Mouse (Mus musculus) liver, embryonic 11.5 days (tissue): ENCODE data around the gene Tbc1d1. TPM values are rescaled to one million over a fixed set of nuclear protein-coding genes. Genes with fewer than 3 reads are reported as not detected.
A peak's percentile ranks its signal among the peaks of the same experiment; 100 is the strongest.

Experiments
- ATAC-seq: fragments of 200-750 bp; cut with Nextera tagmentation; replicated peaks from 2 replicates; pipeline ENCODE4 v1.8.0; 2017; ENCODE audit warnings: moderate number of reproducible peaks, mild to moderate bottlenecking, moderate TSS enrichment, moderate library complexity; ENCODE audit not compliant: low FRiP score
- DNase-seq: peaks from one replicate; pipeline ENCODE4 v3.0.0-alpha.2; 2017; ENCODE audit warnings: low spot score
- H3K27ac ChIP-seq: fragments of 300-500 bp; sonication (generic); 2 replicates; pipeline ENCODE4 v1.5.1; 2014; ENCODE audit warnings: mild to moderate bottlenecking, low read depth, low read length, control low read depth
- H3K27me3 ChIP-seq: fragments of 300-500 bp; sonication (generic); replicated peaks from 2 replicates; pipeline ENCODE4 v1.6.1; 2014; ENCODE audit warnings: low read length, mixed read lengths; ENCODE audit not compliant: control insufficient read depth, insufficient read depth
- H3K36me3 ChIP-seq: fragments of 300-500 bp; sonication (generic); 2 replicates; pipeline ENCODE4 v1.6.1; 2014; ENCODE audit warnings: mild to moderate bottlenecking, low read length, moderate library complexity, mixed read lengths; ENCODE audit not compliant: control insufficient read depth, insufficient read depth
- H3K4me1 ChIP-seq: fragments of 300-500 bp; sonication (generic); replicated peaks from 2 replicates; pipeline ENCODE4 v1.6.1; 2014; ENCODE audit warnings: low read length, mixed read lengths; ENCODE audit not compliant: control insufficient read depth, insufficient read depth
- H3K4me2 ChIP-seq: fragments of 300-500 bp; sonication (generic); 2 replicates; pipeline ENCODE4 v1.6.1; 2014; ENCODE audit warnings: mild to moderate bottlenecking, control low read depth, moderate library complexity
- H3K4me3 ChIP-seq: fragments of 300-500 bp; sonication (generic); 2 replicates; pipeline ENCODE4 v1.5.1; 2014; ENCODE audit warnings: low read depth, low read length, control low read depth
- H3K9ac ChIP-seq: fragments of 300-500 bp; sonication (generic); 2 replicates; pipeline ENCODE4 v1.6.1; 2014; ENCODE audit warnings: low read depth, low read length, control low read depth
- H3K9me3 ChIP-seq: fragments of 300-500 bp; sonication (generic); 2 replicates; pipeline ENCODE4 v1.6.1; 2016; ENCODE audit warnings: low read length, inconsistent platforms, mixed read lengths; ENCODE audit not compliant: control insufficient read depth
- WGBS: fragments of 180-500 bp; shearing (Covaris S2); extraction: QIAGEN DNeasy Blood & Tissue Kit; methylation state at CpG from one replicate; pipeline ENCODE4 v1.1.7; 2014; 5-methylcytosine and 5-hydroxymethylcytosine counted together
- polyA plus RNA-seq: library from polyadenylated mRNA; unstranded; fragments of >200 nt; fragmentation: Nextera tagmentation; extraction: Ambion mirVana; gene quantifications from 2 replicates; pipeline ENCODE4 v1.2.1, GENCODE M21; 2014

The Tbc1d1 gene
- polyA plus RNA-seq, 1 experiment from 2014 or later: 25.6 TPM

DNA sequence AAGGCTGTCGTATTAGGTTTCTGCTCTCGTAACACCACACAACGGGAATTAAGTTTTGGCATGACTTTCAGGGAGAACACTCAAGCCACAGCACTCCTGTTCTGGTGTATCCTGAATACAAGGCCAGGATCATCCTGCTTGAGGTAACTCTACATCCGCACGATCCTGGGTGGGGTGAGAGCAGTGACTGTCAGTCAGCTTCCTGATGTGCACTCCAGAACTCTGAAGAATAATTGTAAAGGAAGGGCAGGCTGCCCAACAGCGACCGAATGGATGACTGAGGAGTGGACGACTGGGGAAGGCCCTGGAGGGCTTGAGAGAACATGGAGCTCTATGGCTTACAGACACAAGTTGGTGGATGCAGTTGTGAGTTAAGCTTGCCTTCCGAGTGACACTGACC, 210.0 kb downstream of the Tbc1d1 start:
- H3K9me3 ChIP-seq: no peaks in the 10 kb centered on the region
- no peak overlapping the region for H3K9ac ChIP-seq
- no peak overlapping the region for H3K4me3 ChIP-seq
- H3K27ac ChIP-seq: no peak overlapping the region
- WGBS: 84% methylated on average over 9 of the region's 9 CpGs
- H3K4me1 ChIP-seq: peaks cover 17% of the 10 kb centered on the region
- no peaks in the 10 kb centered on the region for H3K27me3 ChIP-seq
- no peak for ATAC-seq
- H3K36me3 ChIP-seq: no peaks in the 10 kb centered on the region
- no peak overlapping the region for H3K4me2 ChIP-seq
- DNase-seq: no peak

DNA sequence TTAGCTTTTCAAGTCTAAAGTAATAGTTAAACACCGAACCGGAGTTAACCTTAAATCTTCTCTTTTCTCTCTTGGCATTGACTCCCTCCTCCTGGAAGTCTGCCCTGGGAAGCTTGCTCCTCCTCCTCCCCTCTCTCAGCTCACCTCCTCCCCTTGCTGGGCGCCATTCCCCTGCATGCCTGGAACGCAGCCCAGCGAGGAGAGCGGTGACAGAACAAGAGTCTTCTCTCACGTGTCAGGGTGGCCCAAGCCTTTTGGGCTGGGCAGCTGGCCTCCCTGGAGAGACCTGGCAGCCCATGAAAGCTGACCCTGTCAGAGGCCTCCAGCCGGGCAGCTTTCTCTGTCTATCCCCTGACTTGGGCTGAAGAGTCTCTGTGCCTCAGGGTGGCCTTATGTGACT, 211.3 kb downstream of the Tbc1d1 start:
- no peak overlapping the region for H3K4me3 ChIP-seq
- H3K9ac ChIP-seq: no peak overlapping the region
- no peak overlapping the region for H3K4me2 ChIP-seq
- peaks cover 21% of the 10 kb centered on the region for H3K4me1 ChIP-seq
- H3K27ac ChIP-seq: no peak overlapping the region
- H3K36me3 ChIP-seq: no peaks in the 10 kb centered on the region
- WGBS: 60% methylated on average over 8 of the region's 8 CpGs
- no peaks in the 10 kb centered on the region for H3K27me3 ChIP-seq
- no peaks in the 10 kb centered on the region for H3K9me3 ChIP-seq
- ATAC-seq: no peak
- no peak for DNase-seq

DNA sequence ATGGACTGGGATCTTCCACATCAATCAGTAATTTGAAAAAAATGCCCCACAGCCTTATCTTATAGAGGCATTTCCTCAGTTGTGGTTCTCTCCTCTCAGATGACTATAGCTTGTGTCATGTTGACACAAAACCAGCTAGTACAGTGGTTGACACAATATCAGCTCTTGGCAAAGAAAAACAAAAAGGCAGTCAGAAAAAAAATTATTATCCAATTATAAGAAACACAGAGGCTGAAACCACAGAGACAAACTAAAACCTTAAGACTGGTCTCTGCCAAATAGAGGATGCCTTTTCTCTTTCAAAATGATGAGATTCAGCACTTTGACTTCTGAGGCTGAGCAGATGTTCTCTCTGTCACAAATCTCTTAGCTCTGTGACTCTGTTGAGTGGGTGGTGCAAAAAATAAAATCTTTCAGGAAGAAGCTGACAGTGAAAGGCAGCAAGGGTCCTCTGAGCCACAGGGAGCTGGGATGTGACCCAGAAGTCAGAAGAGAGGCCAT, 215.3 kb downstream of the Tbc1d1 start:
- H3K36me3 ChIP-seq: no peaks in the 10 kb centered on the region
- ATAC-seq (no peak), DNase-seq (no peak)
- no peak overlapping the region for H3K9ac ChIP-seq
- H3K4me2 ChIP-seq: no peak overlapping the region
- H3K4me1 ChIP-seq: peaks cover 4% of the 10 kb centered on the region; the same call in 1 of the 2 replicates
- no peak overlapping the region for H3K27ac ChIP-seq
- H3K27me3 ChIP-seq: no peaks in the 10 kb centered on the region
- no peaks in the 10 kb centered on the region for H3K9me3 ChIP-seq
- H3K4me3 ChIP-seq: no peak overlapping the region

DNA sequence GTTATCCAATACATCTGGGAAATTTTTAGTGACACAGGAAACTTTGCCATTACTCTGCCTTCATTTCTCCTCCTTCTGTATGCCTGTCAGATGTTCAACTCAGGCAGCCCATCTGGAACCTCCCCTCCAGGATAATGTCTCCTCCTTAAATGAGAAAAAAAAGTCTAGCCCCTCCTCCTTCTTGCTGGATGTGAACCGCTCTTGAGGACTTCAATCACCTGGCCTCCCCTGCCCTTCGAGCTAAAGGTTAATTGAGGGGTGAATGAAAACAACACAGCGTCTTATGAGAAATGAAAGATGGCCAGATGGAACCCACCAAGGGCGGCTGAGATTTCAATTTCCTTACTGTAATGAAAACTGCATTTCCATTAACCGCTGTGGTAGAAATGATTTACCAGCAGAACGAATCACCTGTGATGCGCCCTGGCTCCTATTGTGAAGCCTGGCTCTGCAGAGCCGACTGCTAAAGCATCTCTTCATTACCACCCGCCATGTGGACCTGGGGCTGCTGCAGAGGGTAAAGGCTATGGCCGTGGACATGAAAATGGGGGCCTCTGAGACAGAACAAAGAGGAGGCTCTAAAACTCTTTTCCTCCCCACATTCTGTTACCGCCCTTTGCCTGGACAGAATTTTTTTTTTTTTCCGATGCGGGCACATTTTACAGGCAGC, 216.3 kb downstream of the Tbc1d1 start:
- Histone ChIP-seq H3K27me3 (no peaks in the 10 kb centered on the region), H3K4me2 (no peak overlapping the region), H3K9ac (no peak overlapping the region), H3K36me3 (no peaks in the 10 kb centered on the region), H3K4me3 (no peak overlapping the region), H3K27ac (no peak overlapping the region), H3K4me1 (peaks cover 7% of the 10 kb centered on the region; the same call in 1 of the 2 replicates), H3K9me3 (no peaks in the 10 kb centered on the region)
- no peak for ATAC-seq
- DNase-seq: no peak
- WGBS: 89% methylated on average over 13 of the region's 13 CpGs

DNA sequence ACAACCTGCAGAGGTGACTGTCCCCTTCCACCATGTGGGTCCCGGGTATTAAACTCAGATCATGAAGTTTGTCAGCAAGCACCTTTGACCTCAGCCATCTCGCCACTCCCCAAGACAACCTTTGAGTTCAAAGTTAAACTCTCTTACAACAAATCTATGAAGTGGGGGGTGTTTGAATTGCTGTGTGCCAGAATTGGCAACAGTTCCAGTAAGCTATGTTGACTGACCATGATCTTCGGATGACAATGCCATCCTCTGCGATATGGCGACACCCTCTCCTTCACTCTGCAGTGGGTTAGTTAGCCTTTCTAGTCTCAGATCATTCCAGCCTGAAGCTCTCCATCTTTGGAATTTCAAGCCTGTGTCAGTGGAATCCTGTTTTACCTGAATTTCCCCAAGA, 217.6 kb downstream of the Tbc1d1 start:
- Histone ChIP-seq H3K9me3 (no peaks in the 10 kb centered on the region), H3K27me3 (no peaks in the 10 kb centered on the region), H3K4me3 (no peak overlapping the region), H3K4me1 (peaks cover 13% of the 10 kb centered on the region; the same call in 1 of the 2 replicates), H3K36me3 (no peaks in the 10 kb centered on the region), H3K9ac (no peak overlapping the region), H3K27ac (no peak overlapping the region), H3K4me2 (no peak overlapping the region)
- WGBS: 84% methylated on average over 5 of the region's 5 CpGs
- DNase-seq: no peak
- ATAC-seq: no peak

DNA sequence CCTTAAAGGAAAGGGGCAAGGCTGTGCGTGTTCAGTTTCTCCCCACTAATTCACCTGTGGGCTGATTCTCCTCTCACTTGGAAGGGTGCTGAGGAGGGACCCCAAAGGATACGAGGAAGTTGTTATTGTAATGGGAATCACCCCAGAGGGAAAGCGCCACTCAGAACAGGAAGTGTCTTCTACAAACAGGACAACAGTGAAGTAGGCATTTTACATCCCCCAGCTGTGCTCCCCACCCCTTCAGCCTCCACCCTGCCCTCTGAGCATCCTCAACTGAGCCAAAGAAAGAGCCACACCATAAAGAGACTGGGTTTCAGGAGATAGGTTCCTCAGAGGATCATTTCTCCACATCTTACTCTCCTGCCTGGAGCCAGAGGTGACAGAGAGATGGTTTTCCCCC, 219.7 kb downstream of the Tbc1d1 start:
- Histone ChIP-seq H3K27me3 (no peaks in the 10 kb centered on the region), H3K27ac (no peak overlapping the region), H3K9ac (no peak overlapping the region), H3K4me2 (no peak overlapping the region), H3K4me3 (no peak overlapping the region), H3K36me3 (no peaks in the 10 kb centered on the region), H3K9me3 (no peaks in the 10 kb centered on the region), H3K4me1 (peaks cover 27% of the 10 kb centered on the region)
- DNase-seq: no peak
- 44% methylated on average over 3 of the region's 3 CpGs for WGBS
- no peak for ATAC-seq

DNA sequence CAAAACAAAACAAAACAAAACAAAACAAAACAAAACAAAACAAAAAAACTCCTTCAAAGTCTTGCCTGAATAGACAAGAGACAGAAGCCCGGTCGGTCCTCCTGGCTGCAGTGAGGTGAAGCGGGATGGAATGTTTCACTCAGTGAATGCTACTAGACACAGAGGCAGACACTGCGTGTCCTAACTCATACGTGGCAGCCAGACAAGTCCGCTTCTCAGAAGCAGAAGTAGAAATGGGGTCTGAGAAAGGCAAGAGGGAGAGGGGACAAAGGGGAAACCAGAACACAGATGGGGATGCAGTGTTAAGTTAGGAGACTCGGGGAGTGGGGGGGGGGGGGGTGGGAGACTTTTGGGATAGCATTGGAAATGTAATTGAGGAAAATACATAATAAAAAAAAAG, 220.4 kb downstream of the Tbc1d1 start:
- no peaks in the 10 kb centered on the region for H3K9me3 ChIP-seq
- H3K27me3 ChIP-seq: no peaks in the 10 kb centered on the region
- no peak overlapping the region for H3K9ac ChIP-seq
- 54% methylated on average over 7 of the region's 7 CpGs for WGBS
- no peak overlapping the region for H3K27ac ChIP-seq
- DNase-seq: no peak
- peaks cover 33% of the 10 kb centered on the region for H3K4me1 ChIP-seq
- no peak overlapping the region for H3K4me2 ChIP-seq
- ATAC-seq: no peak
- H3K36me3 ChIP-seq: no peaks in the 10 kb centered on the region
- H3K4me3 ChIP-seq: no peak overlapping the region

DNA sequence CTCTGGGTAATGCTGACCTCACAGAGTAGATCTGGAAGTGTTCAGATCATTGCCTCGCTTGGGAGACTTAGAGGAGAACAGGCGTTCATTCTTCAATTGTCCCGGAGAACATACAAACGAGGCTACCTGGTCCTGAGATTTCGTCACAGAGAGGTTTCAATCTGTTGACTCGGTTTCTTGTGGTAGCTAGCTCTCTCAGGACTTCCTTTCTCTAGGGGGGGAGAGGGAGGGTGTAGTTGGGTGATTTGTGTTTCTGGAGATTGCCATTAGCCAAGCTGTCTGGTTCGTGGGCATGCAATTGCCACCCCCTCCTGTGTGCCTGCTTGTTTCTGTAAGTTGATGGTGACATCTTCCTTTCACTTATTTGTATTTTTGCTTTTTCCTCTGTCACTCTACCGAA, 221.6 kb downstream of the Tbc1d1 start:
- H3K36me3 ChIP-seq: no peaks in the 10 kb centered on the region
- DNase-seq (no peak), ATAC-seq (no peak)
- H3K4me3 ChIP-seq: no peak overlapping the region
- H3K4me2 ChIP-seq: no peak overlapping the region
- peak overlapping the region; percentile 43 for H3K27ac ChIP-seq
- WGBS: 59% methylated on average over 8 of the region's 8 CpGs
- no peaks in the 10 kb centered on the region for H3K9me3 ChIP-seq
- H3K4me1 ChIP-seq: peaks cover 36% of the 10 kb centered on the region
- H3K9ac ChIP-seq: no peak overlapping the region
- no peaks in the 10 kb centered on the region for H3K27me3 ChIP-seq

DNA sequence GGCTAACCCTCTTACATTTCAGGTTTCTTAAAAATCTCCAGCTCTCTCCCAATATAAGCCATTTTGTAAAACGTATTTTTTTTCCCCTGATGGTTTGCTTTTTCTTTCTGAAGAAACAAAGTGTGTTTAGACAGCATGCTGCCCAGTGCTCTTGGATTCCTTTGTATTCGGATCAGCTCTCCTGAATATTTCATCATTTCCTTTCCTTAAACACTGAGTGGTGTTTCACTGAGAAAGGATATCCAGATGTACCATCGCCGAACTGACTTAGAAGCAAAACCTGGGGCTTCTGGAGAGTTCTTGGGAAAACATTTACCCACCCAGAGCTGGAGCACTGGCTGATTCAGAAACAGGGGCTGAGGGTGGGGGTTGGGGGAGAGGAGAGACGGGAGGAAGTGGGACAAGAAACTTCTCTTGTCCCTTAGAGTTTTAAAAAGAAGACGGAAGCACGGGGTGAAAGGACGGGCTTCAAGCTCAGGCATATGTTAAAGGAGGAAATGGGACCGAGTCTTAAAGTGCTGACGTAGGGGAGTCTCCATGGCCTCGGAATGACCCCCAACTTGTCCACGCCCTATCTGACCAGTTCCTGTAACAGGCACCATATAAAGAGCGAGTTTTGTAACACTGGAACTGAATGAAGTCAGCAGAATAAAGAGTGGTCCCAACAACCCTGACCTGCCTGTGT, 222.6 kb downstream of the Tbc1d1 start:
- no peak for DNase-seq
- Histone ChIP-seq H3K9me3 (no peaks in the 10 kb centered on the region), H3K4me2 (no peak overlapping the region), H3K27ac (peak overlapping the region; percentile 28; the same call in 1 of the 2 replicates), H3K4me3 (no peak overlapping the region), H3K27me3 (no peaks in the 10 kb centered on the region), H3K4me1 (peaks cover 38% of the 10 kb centered on the region), H3K36me3 (no peaks in the 10 kb centered on the region), H3K9ac (0 out of 2 replicates have a peak overlapping the region, but pooled peaks have one; percentile 12)
- 44% methylated on average over 13 of the region's 13 CpGs for WGBS
- 0 out of 2 replicates have a peak, but pooled peaks have one; percentile 10 for ATAC-seq
